Mouse (Mus musculus): ENCODE measurements around the gene Eif3a. TPM values are rescaled to one million over a fixed set of nuclear protein-coding genes. Genes with fewer than 3 reads are reported as not detected.

The Eif3a gene
- polyA plus RNA-seq, 1 experiment from 2014 or later: 199 TPM

GRCm38 (mm10) chr19:60799867-60800569 is 9.6 kb upstream of the Eif3a start:
- DNase-seq (ENCODE audit: low spot score): no peak
- Histone ChIP-seq H3K4me1 (replicated peaks; ENCODE audit: control insufficient read depth, insufficient read depth, low read length) (peaks cover 11% of the 10 kb centered on the region), H3K4me3 (ENCODE audit: low read depth, low read length) (no peak overlapping the region), H3K27ac (ENCODE audit: low read depth, low read length) (peak overlapping the region; percentile 80), H3K27me3 (replicated peaks; ENCODE audit: control insufficient read depth, insufficient read depth, low read length) (no peaks in the 10 kb centered on the region), H3K36me3 (ENCODE audit: control insufficient read depth, insufficient read depth, low read length) (no peaks in the 10 kb centered on the region), H3K9ac (ENCODE audit: low read depth, low read length) (no peak overlapping the region), H3K4me2 (peak overlapping the region; percentile 37), H3K9me3 (ENCODE audit: control insufficient read depth, low read length) (peaks cover 3% of the 10 kb centered on the region; the same call in 1 of the 2 replicates)
- peak; percentile 92 for ATAC-seq (replicated peaks; ENCODE audit: low FRiP score)
- WGBS: 52% methylated on average over 7 of the region's 7 CpGs

- WGBS: 85% methylated on average over 2 of the region's 2 CpGs
- Histone ChIP-seq H3K9me3 (ENCODE audit: control insufficient read depth, low read length) (peaks cover 3% of the 10 kb centered on the region; the same call in 1 of the 2 replicates), H3K4me3 (ENCODE audit: low read depth, low read length) (no peak overlapping the region), H3K4me2 (no peak overlapping the region), H3K4me1 (replicated peaks; ENCODE audit: control insufficient read depth, insufficient read depth, low read length) (peaks cover 11% of the 10 kb centered on the region), H3K9ac (ENCODE audit: low read depth, low read length) (no peak overlapping the region), H3K27ac (ENCODE audit: low read depth, low read length) (no peak overlapping the region), H3K36me3 (ENCODE audit: control insufficient read depth, insufficient read depth, low read length) (no peaks in the 10 kb centered on the region), H3K27me3 (replicated peaks; ENCODE audit: control insufficient read depth, insufficient read depth, low read length) (no peaks in the 10 kb centered on the region)
- DNase-seq (ENCODE audit: low spot score) (no peak), ATAC-seq (replicated peaks; ENCODE audit: low FRiP score) (no peak)
These were observed 7.0 kb upstream of the Eif3a start for GRCm38 (mm10) chr19:60797415-60797814.

GRCm38 (mm10) chr19:60795244-60795643 is 4.8 kb upstream of the Eif3a start:
- no peak for ATAC-seq (replicated peaks; ENCODE audit: low FRiP score)
- Histone ChIP-seq H3K27ac (ENCODE audit: low read depth, low read length) (no peak overlapping the region), H3K36me3 (ENCODE audit: control insufficient read depth, insufficient read depth, low read length) (no peaks in the 10 kb centered on the region), H3K27me3 (replicated peaks; ENCODE audit: control insufficient read depth, insufficient read depth, low read length) (no peaks in the 10 kb centered on the region), H3K4me2 (no peak overlapping the region), H3K4me3 (ENCODE audit: low read depth, low read length) (no peak overlapping the region), H3K9me3 (ENCODE audit: control insufficient read depth, low read length) (peaks cover 3% of the 10 kb centered on the region; the same call in 1 of the 2 replicates), H3K4me1 (replicated peaks; ENCODE audit: control insufficient read depth, insufficient read depth, low read length) (peaks cover 8% of the 10 kb centered on the region; the same call in 1 of the 2 replicates), H3K9ac (ENCODE audit: low read depth, low read length) (no peak overlapping the region)
- DNase-seq (ENCODE audit: low spot score): no peak
- WGBS: 83% methylated on average over 2 of the region's 2 CpGs

- Histone ChIP-seq H3K36me3 (ENCODE audit: control insufficient read depth, insufficient read depth, low read length) (no peaks in the 10 kb centered on the region), H3K4me2 (no peak overlapping the region), H3K27me3 (replicated peaks; ENCODE audit: control insufficient read depth, insufficient read depth, low read length) (no peaks in the 10 kb centered on the region), H3K4me3 (ENCODE audit: low read depth, low read length) (no peak overlapping the region), H3K9ac (ENCODE audit: low read depth, low read length) (no peak overlapping the region), H3K4me1 (replicated peaks; ENCODE audit: control insufficient read depth, insufficient read depth, low read length) (0 out of 2 replicates have a peak, but pooled peaks cover 4% of the 10 kb centered on the region), H3K9me3 (ENCODE audit: control insufficient read depth, low read length) (peaks cover 3% of the 10 kb centered on the region; the same call in 1 of the 2 replicates), H3K27ac (ENCODE audit: low read depth, low read length) (no peak overlapping the region)
- WGBS: 75% methylated on average over 2 of the region's 2 CpGs
- DNase-seq (ENCODE audit: low spot score) (no peak), ATAC-seq (replicated peaks; ENCODE audit: low FRiP score) (no peak)
These were observed 2.8 kb upstream of the Eif3a start for GRCm38 (mm10) chr19:60793170-60793707.

GRCm38 (mm10) chr19:60791164-60791563 is 706 bp upstream of the Eif3a start:
- Histone ChIP-seq H3K27me3 (replicated peaks; ENCODE audit: control insufficient read depth, insufficient read depth, low read length) (no peaks in the 10 kb centered on the region), H3K9me3 (ENCODE audit: control insufficient read depth, low read length) (no peaks in the 10 kb centered on the region), H3K36me3 (ENCODE audit: control insufficient read depth, insufficient read depth, low read length) (no peaks in the 10 kb centered on the region), H3K4me2 (peak overlapping the region; percentile 85), H3K27ac (ENCODE audit: low read depth, low read length) (peak overlapping the region; percentile 99), H3K4me1 (replicated peaks; ENCODE audit: control insufficient read depth, insufficient read depth, low read length) (peaks cover 17% of the 10 kb centered on the region; the same call in 1 of the 2 replicates), H3K4me3 (ENCODE audit: low read depth, low read length) (peak overlapping the region; percentile 100), H3K9ac (ENCODE audit: low read depth, low read length) (peak overlapping the region; percentile 100)
- DNase-seq (ENCODE audit: low spot score) (no peak), ATAC-seq (replicated peaks; ENCODE audit: low FRiP score) (no peak)
- WGBS: 14% methylated on average over 9 of the region's 9 CpGs

GRCm38 (mm10) chr19:60789919-60790506 is 445 bp downstream of the Eif3a start:
- Histone ChIP-seq H3K4me3 (ENCODE audit: low read depth, low read length) (peak overlapping the region; percentile 100), H3K9ac (ENCODE audit: low read depth, low read length) (peak overlapping the region; percentile 100), H3K4me2 (peak overlapping the region; percentile 85), H3K4me1 (replicated peaks; ENCODE audit: control insufficient read depth, insufficient read depth, low read length) (peaks cover 18% of the 10 kb centered on the region), H3K9me3 (ENCODE audit: control insufficient read depth, low read length) (no peaks in the 10 kb centered on the region), H3K27ac (ENCODE audit: low read depth, low read length) (peak overlapping the region; percentile 99), H3K27me3 (replicated peaks; ENCODE audit: control insufficient read depth, insufficient read depth, low read length) (no peaks in the 10 kb centered on the region), H3K36me3 (ENCODE audit: control insufficient read depth, insufficient read depth, low read length) (no peaks in the 10 kb centered on the region)
- under 1% methylated on average over 60 of the region's 60 CpGs for WGBS
- ATAC-seq (replicated peaks; ENCODE audit: low FRiP score) (peak; percentile 45), DNase-seq (ENCODE audit: low spot score) (peak; percentile 72)

- DNase-seq (ENCODE audit: low spot score): no peak
- no peaks in the 10 kb centered on the region for H3K36me3 ChIP-seq (ENCODE audit: control insufficient read depth, insufficient read depth, low read length)
- H3K27ac ChIP-seq (ENCODE audit: low read depth, low read length): peak overlapping the region; percentile 99
- 1% methylated on average over 7 of the region's 7 CpGs for WGBS
- H3K9ac ChIP-seq (ENCODE audit: low read depth, low read length): peak overlapping the region; percentile 100
- H3K4me2 ChIP-seq: peak overlapping the region; percentile 85
- H3K9me3 ChIP-seq (ENCODE audit: control insufficient read depth, low read length): no peaks in the 10 kb centered on the region
- no peaks in the 10 kb centered on the region for H3K27me3 ChIP-seq (replicated peaks; ENCODE audit: control insufficient read depth, insufficient read depth, low read length)
- H3K4me3 ChIP-seq (ENCODE audit: low read depth, low read length): peak overlapping the region; percentile 100
- peaks cover 18% of the 10 kb centered on the region for H3K4me1 ChIP-seq (replicated peaks; ENCODE audit: control insufficient read depth, insufficient read depth, low read length)
- ATAC-seq (replicated peaks; ENCODE audit: low FRiP score): no peak
These were observed 1.0 kb downstream of the Eif3a start for GRCm38 (mm10) chr19:60789452-60789851.

- 34% methylated on average over 6 of the region's 6 CpGs for WGBS
- H3K4me3 ChIP-seq (ENCODE audit: low read depth, low read length): peak overlapping the region; percentile 100
- peaks cover 18% of the 10 kb centered on the region for H3K4me1 ChIP-seq (replicated peaks; ENCODE audit: control insufficient read depth, insufficient read depth, low read length)
- H3K9me3 ChIP-seq (ENCODE audit: control insufficient read depth, low read length): no peaks in the 10 kb centered on the region
- H3K27me3 ChIP-seq (replicated peaks; ENCODE audit: control insufficient read depth, insufficient read depth, low read length): no peaks in the 10 kb centered on the region
- DNase-seq (ENCODE audit: low spot score): no peak
- peak overlapping the region; percentile 85 for H3K4me2 ChIP-seq
- H3K9ac ChIP-seq (ENCODE audit: low read depth, low read length): peak overlapping the region; percentile 56
- no peak for ATAC-seq (replicated peaks; ENCODE audit: low FRiP score)
- H3K36me3 ChIP-seq (ENCODE audit: control insufficient read depth, insufficient read depth, low read length): no peaks in the 10 kb centered on the region; the same call in 1 of the 2 replicates
- no peak overlapping the region for H3K27ac ChIP-seq (ENCODE audit: low read depth, low read length)
These were observed 2.1 kb downstream of the Eif3a start for GRCm38 (mm10) chr19:60788214-60788960.
